Mouse (Mus musculus) brain, embryonic 14.5 days (tissue): ENCODE results near the gene Gcc2.

Experiments used
- CTCF ChIP-seq: fragments of 200-500 bp; IDR thresholded peaks from 2 replicates; pipeline ENCODE4 v1.5.1; 2012; ENCODE audit warnings: inconsistent platforms, mild to moderate bottlenecking, moderate library complexity, borderline replicate concordance; ENCODE audit not compliant: insufficient read depth, insufficient read length; ENCODE audit errors: extremely low read depth
- POLR2A ChIP-seq: fragments of 200-500 bp; IDR thresholded peaks from 2 replicates; pipeline ENCODE4 v1.6.1; 2012; ENCODE audit warnings: mild to moderate bottlenecking, inconsistent platforms, borderline replicate concordance; ENCODE audit not compliant: poor library complexity, insufficient read depth, insufficient read length, severe bottlenecking; ENCODE audit errors: extremely low read depth

DNA sequence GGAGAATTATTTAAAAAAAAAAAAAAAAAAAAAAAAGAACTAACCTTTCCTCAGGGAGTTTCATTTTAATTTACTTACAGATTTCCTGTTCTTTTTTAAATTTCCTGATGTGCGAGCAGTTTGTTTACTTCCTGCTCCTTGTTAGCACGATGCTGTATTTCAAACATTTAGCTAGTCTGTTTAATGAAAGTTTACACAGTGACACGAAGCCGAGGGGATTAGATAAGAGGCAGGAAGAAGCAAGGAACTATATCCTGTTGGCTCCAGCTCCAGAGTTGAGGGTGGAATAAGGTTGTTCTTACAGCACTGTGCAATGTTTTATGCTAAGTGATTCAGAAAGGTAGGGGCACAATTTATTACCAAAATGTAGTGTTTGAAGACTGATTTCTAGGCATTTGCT is 657 bp downstream of the Gcc2 start:
- TF ChIP-seq CTCF, result no peak
- TF ChIP-seq POLR2A, result no peak
